Mouse (Mus musculus) spleen, embryonic (tissue): ENCODE data around the gene Ranbp2.
"Not testable (repeated sequence)": the region's sequence is repeated elsewhere in the genome, so short reads cannot be mapped to it uniquely, and the experiment has no call there.

ENCODE experiments used
- CTCF ChIA-PET: fragments of 350-600 bp; sonication (Branson Sonifier 250); formaldehyde crosslinking; loops from one replicate; lab custom pipeline; 2022; lab: Charles Lee

Ranbp2 gene

DNA sequence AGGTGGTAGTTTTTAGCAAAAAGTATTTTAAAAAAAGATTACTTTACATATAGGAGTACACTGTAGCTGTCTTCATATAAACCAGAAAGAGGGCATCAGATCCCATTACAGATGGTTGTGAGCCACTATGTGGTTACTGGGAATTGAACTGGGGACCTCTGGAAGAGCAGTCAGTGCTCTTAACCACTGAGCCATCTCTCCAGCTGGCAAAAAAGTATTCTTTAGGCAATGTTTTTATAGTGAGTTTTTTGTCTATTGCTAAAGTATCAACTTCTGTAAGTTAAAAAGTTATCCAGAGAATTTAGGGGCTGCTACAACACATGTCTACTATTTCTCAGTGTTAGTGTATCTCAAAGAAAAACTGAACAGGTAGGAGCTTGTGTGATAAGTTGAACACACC is 50.0 kb downstream of the Ranbp2 start:
- CTCF ChIA-PET: no interaction called here

DNA sequence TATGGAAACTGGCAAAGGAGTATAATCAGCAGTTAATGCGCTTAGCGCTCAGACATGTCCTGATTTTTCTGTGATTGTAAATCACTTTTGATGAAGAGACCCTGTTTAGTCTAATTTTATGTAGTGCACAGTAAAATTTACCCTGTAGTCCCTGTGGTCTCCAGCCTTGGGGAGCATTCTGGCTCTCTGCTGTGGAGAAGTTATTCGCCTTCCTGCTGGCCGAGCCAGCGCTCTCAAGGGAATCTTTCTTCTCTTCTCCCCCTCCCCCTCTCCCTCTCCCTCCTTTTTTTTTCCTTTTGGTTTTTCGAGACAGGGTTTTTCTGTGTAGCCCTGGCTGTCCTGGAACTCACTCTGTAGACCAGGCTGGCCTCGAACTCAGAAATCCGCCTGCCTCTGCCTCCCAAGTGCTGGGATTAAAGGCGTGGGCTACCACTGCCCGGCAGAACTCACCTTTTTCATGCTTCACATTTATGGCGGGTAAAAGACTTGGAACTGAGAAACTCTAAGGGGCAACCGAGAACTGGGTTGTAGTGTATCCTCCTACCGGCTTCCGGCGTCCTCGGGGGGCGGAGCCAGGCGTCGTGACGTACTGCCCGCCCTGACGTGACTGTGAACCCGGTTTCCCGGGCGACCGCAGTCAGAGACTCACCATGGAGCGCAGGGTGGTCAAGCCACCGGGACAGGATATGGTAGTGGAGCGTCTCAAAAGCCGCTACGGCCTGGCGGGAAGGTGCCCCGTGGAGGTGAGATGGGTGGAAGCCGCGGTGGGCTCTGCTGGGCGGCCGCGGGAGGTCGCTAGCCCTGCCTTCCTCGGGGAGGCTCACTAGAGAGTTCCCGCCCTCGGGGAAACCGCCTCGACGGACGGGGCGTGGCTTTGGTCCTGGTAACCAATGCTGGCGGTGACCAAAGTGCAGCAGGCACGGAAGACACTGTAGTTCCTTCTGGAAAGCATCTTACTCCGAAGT is 50.9 kb downstream of the Ranbp2 start, which contains the start of gene Ccdc138:
Gene Ccdc138, plus strand, starts transcription at position 629 of the 965 bp plus-strand sequence.
- CTCF ChIA-PET: no interaction called here

DNA sequence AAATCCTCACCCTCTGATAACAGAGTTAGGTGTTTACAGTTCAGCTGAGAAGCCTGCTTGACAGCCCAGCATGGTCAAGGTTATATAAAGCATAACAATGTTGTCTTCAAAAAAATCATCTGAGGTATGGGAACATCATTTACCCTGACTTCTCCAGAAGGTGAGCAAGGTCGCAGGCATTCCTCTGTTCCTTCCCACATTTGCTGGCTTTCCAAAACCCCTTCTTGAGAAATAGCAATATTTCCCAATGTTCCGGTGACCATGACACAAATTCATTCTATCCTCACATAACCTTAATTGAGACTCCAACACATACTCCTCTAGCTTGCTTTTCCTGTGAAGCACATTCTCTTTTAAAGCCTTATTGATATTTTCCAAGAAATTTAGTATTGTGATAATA is 51.8 kb downstream of the Ranbp2 start:
- CTCF ChIA-PET: no interaction called here

DNA sequence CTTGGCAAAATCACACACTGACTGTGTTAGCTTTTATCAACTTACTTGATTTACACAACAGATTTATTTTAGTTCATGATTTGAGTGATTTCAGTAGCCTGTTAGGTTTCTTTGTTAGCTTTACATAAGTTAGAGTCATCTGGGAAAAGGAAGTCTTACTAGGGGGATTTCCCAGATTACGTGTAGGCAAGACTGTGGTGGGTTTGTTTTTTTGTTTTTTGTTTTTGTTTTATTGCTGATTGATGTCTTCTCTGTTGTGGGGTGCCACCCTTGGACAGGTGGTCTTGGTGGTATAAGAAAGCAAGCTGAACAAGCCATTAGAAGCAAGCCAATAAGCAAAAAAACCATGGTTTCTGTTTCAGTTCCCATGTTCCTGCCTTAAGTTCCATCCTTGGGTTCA is 82.6 kb downstream of the Ranbp2 start:
- CTCF ChIA-PET: no interaction called here

DNA sequence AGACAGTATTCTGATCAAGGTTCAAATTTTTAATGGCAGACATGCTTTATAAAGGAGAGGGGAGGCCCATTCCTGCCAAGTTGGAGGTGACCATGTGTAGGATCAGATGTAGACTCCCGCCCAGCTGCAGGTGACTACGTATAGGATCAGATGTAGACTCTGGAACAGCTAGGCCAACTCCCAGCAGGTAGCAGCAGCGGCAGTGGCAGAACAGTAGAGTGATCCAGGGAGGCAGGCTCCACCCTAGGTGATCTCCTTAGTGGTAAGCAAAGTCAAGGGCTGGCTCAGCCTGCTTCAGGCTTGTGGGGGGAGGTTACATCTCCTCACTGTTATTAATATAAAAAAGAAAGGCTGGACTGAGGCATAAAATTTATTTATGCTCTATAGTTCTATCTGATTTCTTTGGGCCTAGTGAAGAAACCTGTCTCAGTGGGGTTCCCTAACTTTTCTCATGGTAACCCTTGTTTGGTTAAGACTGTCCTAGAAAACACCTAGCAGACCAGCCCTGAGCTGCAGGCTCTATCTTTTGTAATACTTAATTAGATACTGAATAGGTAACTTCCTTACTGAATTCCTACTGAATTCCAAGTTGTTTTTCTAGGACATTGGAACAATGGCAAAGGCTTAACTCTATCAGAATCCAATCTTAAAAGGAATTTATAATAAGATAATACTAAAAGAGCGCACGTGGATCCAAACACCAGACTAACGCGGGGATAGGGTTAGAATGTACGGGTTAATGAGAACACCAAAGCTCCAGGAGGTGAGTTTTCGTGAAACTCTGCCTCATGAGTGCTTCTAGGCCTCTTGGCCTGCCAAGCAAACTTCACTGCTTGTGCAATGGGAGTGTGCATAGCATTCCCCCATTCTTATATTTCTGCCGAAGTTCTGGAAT is 84.4 kb downstream of the Ranbp2 start:
- CTCF ChIA-PET: no interaction called here

DNA sequence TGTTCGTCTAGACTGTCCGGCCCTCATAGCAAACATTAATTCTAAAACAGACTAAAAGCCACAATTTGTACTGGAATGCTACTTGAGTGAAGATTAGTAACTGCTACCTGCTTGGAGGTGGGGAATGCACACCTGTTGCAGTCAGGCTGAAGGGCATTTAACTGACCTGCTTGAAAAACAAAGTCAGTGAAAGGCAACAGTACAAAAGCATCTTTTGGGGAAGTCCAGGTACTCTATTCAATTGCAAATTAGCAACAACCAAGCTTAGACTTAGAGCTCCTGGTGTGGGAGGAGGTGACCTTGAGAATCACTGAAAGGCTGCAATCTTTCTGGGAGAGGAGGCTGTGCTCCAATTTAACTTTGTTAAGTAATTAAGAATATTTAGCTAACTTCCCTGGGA is 85.5 kb downstream of the Ranbp2 start:
- CTCF ChIA-PET: no interaction called here

DNA sequence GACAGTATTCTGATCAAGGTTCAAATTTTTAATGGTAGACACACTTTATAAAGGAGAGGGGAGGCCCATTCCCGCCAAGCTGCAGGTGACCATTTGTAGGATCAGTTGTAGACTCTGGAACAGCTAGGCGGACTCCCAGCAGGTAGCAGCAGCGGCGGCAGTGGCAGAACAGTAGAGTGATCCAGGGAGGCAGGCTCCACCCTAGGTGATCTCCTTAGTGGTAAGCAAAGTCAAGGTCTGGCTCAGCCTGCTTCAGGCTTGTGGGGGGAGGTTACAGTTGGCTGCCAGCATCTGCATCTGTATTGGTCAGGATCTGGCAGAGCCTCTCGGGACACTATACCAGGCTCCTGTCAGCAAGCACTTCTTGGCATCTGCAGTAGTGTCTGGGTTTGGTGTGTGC is 89.6 kb downstream of the Ranbp2 start:
- CTCF ChIA-PET: not testable (repeated sequence)

DNA sequence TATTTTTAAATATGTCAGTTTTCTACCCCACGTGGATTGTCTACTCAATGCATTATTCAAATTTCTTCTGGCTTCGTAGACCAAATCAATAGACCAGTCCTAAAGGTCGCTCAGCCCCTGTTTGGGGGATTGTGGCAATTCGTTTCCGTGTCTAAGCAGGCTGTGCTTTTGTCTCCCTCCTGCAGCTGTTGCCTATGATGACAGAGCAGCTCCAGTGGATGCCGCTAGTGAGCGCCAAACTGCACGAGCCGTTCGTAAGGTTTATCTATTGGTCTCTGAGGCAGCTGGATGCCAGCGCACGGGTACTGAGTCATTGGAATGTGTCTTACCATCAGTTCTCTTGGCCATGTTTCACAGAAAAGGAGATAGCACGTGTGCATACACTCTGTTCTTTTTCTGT is 93.9 kb downstream of the Ranbp2 start:
- CTCF ChIA-PET: no interaction called here
